Mouse (Mus musculus): ENCODE results near the gene Defa37.
"Not testable (repeated sequence)": the region's sequence is repeated elsewhere in the genome, so short reads cannot be mapped to it uniquely, and the experiment has no call there.

Defa37 gene

DNA sequence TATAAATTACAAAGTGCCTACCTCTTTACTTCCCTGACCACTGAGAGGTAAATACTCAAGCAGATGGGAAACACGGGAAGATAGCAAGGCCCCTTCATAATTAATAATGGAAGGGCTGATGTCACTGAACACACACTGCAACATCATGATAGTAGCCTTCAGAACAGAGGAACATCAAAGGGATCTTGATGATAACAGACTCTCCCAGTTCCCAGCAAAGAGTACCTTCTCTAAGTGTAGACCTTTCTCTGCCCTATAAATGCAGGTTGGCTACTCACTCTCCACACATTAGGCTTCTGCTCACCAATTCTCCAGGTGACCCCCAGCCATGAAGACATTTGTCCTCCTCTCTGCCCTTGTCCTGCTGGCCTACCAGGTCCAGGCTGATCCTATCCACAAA is at the start of gene Defa37:
Gene Defa37, plus strand, starts transcription at position 301 of the 400 bp plus-strand sequence.
- in situ Hi-C loops (cut with MboI): not testable (repeated sequence)

DNA sequence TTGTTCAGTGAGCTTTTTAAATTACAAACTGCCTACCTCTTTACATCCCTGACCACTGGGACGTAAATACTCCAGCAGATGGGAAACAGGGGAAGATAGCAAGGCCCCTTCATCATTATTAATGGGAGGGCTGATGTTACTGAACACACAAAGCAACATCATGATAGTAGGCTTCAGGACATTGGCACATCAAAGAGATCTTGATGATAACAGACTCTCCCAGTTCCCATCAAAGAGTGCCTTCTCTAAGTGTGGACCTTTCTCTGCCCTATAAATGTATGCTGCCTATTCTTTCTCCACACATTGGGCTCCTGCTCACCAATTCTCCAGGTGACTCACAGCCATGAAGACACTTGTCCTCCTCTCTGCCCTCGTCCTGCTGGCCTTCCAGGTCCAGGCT is 36.5 kb upstream of the Defa37 start, which contains the start of gene Defa32:
Gene Defa32, plus strand, starts transcription at position 301 of the 400 bp plus-strand sequence.
- in situ Hi-C loops (cut with MboI): not testable (repeated sequence)

- in situ Hi-C loops (cut with MboI): not testable (repeated sequence)
Measured at GRCm38 (mm10) chr8:21582706-21583105, 17.5 kb downstream of the Defa37 start, which contains the start of gene Defa28. Gene Defa28 (plus strand): TSS chr8:21583006.

DNA sequence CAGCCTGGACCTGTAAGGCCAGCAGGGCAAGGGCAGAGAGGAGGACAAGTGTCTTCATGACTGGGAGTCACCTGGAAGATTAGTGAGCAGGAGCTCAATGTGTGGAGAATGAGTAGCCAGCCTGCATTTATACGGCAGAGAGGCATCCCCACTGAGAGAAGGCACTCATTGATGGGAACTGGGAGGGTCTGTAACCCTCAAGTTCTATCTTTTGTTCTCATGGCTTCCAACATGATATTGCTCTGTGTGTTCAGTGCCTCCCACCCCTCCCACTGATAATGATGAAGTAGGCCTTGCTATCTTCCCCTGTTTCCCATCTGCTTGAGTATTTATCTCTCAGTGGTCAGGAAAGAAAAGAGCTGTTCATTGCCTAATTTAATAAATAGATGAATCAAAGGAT is 29.2 kb downstream of the Defa37 start, which contains the start of gene Gm7861:
Gene Gm7861, minus strand, starts transcription at position 101 of the 400 bp plus-strand sequence.
- in situ Hi-C loops (cut with MboI): not testable (repeated sequence)
